Mouse (Mus musculus) liver, embryonic 12.5 days (tissue): Measurements from ENCODE around the gene Mmp10. TPM values are rescaled to one million over a fixed set of nuclear protein-coding genes. Genes with fewer than 3 reads are reported as not detected.

Experiments
- ATAC-seq: fragments of 200-750 bp; cut with Nextera tagmentation; 2 replicates; pipeline ENCODE4 v1.8.0; 2017; ENCODE audit warnings: moderate number of reproducible peaks, mild to moderate bottlenecking, moderate library complexity
- H3K27ac ChIP-seq: fragments of 300-500 bp; sonication (generic); 2 replicates; pipeline ENCODE4 v1.5.1; 2016; ENCODE audit warnings: mild to moderate bottlenecking
- H3K27me3 ChIP-seq: fragments of 300-500 bp; sonication (generic); replicated peaks from 2 replicates; pipeline ENCODE4 v1.6.1; 2016; ENCODE audit warnings: mild to moderate bottlenecking, moderate library complexity
- H3K36me3 ChIP-seq: fragments of 300-500 bp; sonication (generic); 2 replicates; pipeline ENCODE4 v1.6.1; 2016; ENCODE audit warnings: mild to moderate bottlenecking, moderate library complexity
- H3K4me1 ChIP-seq: fragments of 300-500 bp; sonication (generic); 2 replicates; pipeline ENCODE4 v1.6.1; 2016
- H3K4me2 ChIP-seq: fragments of 300-500 bp; sonication (generic); 2 replicates; pipeline ENCODE4 v1.6.1; 2016; ENCODE audit warnings: mild to moderate bottlenecking, moderate library complexity
- H3K4me3 ChIP-seq: fragments of 300-500 bp; sonication (generic); 2 replicates; pipeline ENCODE4 v1.5.1; 2016; ENCODE audit warnings: mild to moderate bottlenecking, moderate library complexity
- H3K9ac ChIP-seq: fragments of 300-500 bp; sonication (generic); 2 replicates; pipeline ENCODE4 v1.6.1; 2016; ENCODE audit warnings: mild to moderate bottlenecking, moderate library complexity
- H3K9me3 ChIP-seq: fragments of 300-500 bp; sonication (generic); replicated peaks from 2 replicates; pipeline ENCODE4 v1.6.1; 2016; ENCODE audit warnings: mild to moderate bottlenecking, moderate library complexity
- WGBS: fragments of 180-500 bp; shearing (Covaris S2); methylation state at CpG from one replicate; pipeline ENCODE4 v1.1.7; 2016; ENCODE audit not compliant: insufficient replicate concordance; 5-methylcytosine and 5-hydroxymethylcytosine counted together
- polyA plus RNA-seq: library from polyadenylated mRNA; unstranded; fragments of >200 nt; fragmentation: Nextera tagmentation; extraction: Ambion mirVana; gene quantifications from 2 replicates; pipeline ENCODE4 v1.2.1, GENCODE M21; 2016

The Mmp10 gene
- polyA plus RNA-seq, result not detected in 2 replicates

DNA sequence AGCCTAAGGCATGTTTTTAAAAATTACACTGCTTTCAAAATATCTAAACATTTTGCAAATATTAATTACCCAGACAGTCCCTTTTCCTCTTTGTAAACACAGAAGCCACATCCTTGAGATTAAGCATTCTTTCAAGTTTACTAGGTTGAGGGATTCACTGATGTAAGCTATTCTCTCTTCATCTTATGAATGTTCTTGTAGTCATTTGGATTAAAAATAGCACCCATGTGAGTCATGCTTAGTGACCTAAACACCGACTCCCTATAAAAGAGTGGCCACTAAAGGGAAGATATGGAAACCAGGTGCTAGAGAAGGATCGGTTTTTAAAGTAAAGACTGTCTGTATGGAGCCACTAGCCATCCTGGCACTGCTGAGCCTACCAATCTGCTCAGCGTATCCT is at the start of gene Mmp10:
TSS of gene Mmp10 (plus strand) at position 302 of the 400 bp plus-strand sequence.
- Histone ChIP-seq H3K9ac (no peak within 1 kb of the TSS), H3K4me1 (no peaks in the 10 kb centered on the region), H3K4me2 (no peak within 1 kb of the TSS), H3K4me3 (no peak within 1 kb of the TSS), H3K9me3 (no peaks in the 10 kb centered on the region), H3K27me3 (no peaks in the 10 kb centered on the region), H3K27ac (no peak within 1 kb of the TSS), H3K36me3 (no peaks in the 10 kb centered on the region)
- ATAC-seq, result no peak
- 54% methylated on average over 3 of the region's 3 CpGs for WGBS

DNA sequence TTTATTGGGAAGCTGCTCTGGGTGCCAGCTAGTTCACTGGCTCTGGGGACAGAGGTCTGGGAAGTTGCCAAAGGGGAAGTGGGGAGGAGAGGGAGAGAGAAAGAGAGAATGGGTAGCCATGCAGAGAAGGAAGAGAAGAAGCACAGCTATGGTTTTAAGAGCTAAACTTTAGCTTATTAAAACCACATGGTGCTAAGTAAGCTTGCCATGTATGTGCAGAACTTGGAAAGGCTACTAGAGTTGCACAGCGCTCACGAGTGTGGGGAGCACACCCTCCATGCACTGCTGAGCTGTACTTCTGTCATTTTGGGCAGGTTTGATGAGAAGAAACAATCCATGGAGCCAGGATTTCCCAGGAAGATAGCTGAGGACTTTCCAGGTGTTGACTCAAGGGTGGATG is 48.9 kb upstream of the Mmp10 start:
- no peak for ATAC-seq
- no peaks in the 10 kb centered on the region for H3K4me1 ChIP-seq
- WGBS, result 60% methylated on average over 2 of the region's 2 CpGs
- no peak overlapping the region for H3K4me2 ChIP-seq
- no peaks in the 10 kb centered on the region for H3K36me3 ChIP-seq
- no peak overlapping the region for H3K4me3 ChIP-seq
- H3K27me3 ChIP-seq, result no peaks in the 10 kb centered on the region
- no peak overlapping the region for H3K9ac ChIP-seq
- H3K9me3 ChIP-seq, result no peaks in the 10 kb centered on the region
- H3K27ac ChIP-seq, result no peak overlapping the region

DNA sequence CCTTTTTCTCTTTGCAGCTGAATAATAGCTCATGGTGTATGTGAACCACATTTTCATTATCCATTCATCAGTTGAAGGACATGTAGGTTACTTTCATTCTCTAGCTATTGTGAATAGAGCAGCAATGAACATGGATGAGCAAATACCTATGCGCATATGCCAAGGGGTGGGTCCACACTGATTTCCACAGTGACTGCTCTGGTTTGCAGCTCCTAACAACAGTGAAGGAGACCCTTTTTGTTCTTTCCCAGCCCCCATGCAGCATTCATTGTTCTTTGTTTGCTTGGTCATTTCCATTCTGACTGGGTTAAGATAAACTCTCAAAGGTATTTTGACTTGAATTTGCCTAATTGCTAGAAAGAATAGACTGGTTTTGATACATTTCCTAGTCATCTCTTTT is 31.9 kb upstream of the Mmp10 start:
- no peak overlapping the region for H3K4me3 ChIP-seq
- 89% methylated on average over 1 of the region's 1 CpGs for WGBS
- no peaks in the 10 kb centered on the region for H3K4me1 ChIP-seq
- no peaks in the 10 kb centered on the region for H3K36me3 ChIP-seq
- no peaks in the 10 kb centered on the region for H3K9me3 ChIP-seq
- no peak overlapping the region for H3K4me2 ChIP-seq
- H3K27ac ChIP-seq, result no peak overlapping the region
- no peak overlapping the region for H3K9ac ChIP-seq
- no peaks in the 10 kb centered on the region for H3K27me3 ChIP-seq
- ATAC-seq, result no peak

- H3K4me2 ChIP-seq, result no peak overlapping the region
- H3K27ac ChIP-seq, result no peak overlapping the region
- H3K4me1 ChIP-seq, result no peaks in the 10 kb centered on the region
- no peaks in the 10 kb centered on the region for H3K9me3 ChIP-seq
- H3K27me3 ChIP-seq, result no peaks in the 10 kb centered on the region
- H3K4me3 ChIP-seq, result no peak overlapping the region
- WGBS, result 52% methylated on average over 5 of the region's 5 CpGs
- ATAC-seq, result no peak
- no peak overlapping the region for H3K9ac ChIP-seq
- H3K36me3 ChIP-seq, result no peaks in the 10 kb centered on the region
Measured at GRCm38 (mm10) chr9:7483684-7484394, 18.3 kb upstream of the Mmp10 start.

GRCm38 (mm10) chr9:7501138-7501537 is 1.0 kb upstream of the Mmp10 start:
- ATAC-seq, result no peak
- H3K4me3 ChIP-seq, result no peak overlapping the region
- H3K36me3 ChIP-seq, result no peaks in the 10 kb centered on the region
- no peak overlapping the region for H3K9ac ChIP-seq
- no peak overlapping the region for H3K27ac ChIP-seq
- H3K4me2 ChIP-seq, result no peak overlapping the region
- no peaks in the 10 kb centered on the region for H3K27me3 ChIP-seq
- H3K4me1 ChIP-seq, result no peaks in the 10 kb centered on the region
- 72% methylated on average over 3 of the region's 3 CpGs for WGBS
- H3K9me3 ChIP-seq, result no peaks in the 10 kb centered on the region

DNA sequence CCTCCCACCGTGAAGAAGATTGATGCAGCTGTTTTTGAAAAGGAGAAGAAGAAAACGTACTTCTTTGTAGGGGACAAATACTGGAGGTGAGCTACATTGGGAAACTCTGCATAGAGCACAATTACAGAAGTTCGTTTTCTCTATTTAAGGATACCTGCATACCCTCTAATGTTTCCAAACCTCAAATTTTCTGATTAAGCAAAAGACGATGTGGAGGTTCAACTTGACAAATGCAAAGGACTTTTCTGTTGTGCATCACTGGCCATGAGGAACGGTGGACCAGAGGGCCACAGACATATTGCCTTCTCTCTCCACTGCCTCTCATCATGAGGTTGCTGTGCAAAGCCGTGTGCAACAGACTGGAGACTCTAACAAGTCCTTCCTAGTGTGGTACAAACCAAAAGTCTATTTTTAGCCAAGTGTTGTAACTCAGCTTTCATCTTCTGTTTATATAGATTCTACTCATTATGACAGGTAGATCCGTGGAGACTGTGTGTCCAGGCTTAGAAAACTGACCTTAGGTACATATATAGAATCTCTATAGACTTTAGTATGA is 5.2 kb downstream of the Mmp10 start:
- WGBS, result 55% methylated on average over 7 of the region's 7 CpGs
- no peak overlapping the region for H3K4me2 ChIP-seq
- H3K9me3 ChIP-seq, result no peaks in the 10 kb centered on the region
- H3K36me3 ChIP-seq, result no peaks in the 10 kb centered on the region
- no peaks in the 10 kb centered on the region for H3K27me3 ChIP-seq
- no peak overlapping the region for H3K27ac ChIP-seq
- no peak overlapping the region for H3K4me3 ChIP-seq
- H3K9ac ChIP-seq, result no peak overlapping the region
- no peak for ATAC-seq
- no peaks in the 10 kb centered on the region for H3K4me1 ChIP-seq

GRCm38 (mm10) chr9:7509619-7510233 is 7.6 kb downstream of the Mmp10 start:
- no peak overlapping the region for H3K9ac ChIP-seq
- H3K4me3 ChIP-seq, result no peak overlapping the region
- H3K27me3 ChIP-seq, result no peaks in the 10 kb centered on the region
- H3K27ac ChIP-seq, result no peak overlapping the region
- WGBS, result 77% methylated on average over 10 of the region's 10 CpGs
- H3K9me3 ChIP-seq, result no peaks in the 10 kb centered on the region
- no peaks in the 10 kb centered on the region for H3K36me3 ChIP-seq
- no peak overlapping the region for H3K4me2 ChIP-seq
- ATAC-seq, result no peak
- H3K4me1 ChIP-seq, result no peaks in the 10 kb centered on the region

DNA sequence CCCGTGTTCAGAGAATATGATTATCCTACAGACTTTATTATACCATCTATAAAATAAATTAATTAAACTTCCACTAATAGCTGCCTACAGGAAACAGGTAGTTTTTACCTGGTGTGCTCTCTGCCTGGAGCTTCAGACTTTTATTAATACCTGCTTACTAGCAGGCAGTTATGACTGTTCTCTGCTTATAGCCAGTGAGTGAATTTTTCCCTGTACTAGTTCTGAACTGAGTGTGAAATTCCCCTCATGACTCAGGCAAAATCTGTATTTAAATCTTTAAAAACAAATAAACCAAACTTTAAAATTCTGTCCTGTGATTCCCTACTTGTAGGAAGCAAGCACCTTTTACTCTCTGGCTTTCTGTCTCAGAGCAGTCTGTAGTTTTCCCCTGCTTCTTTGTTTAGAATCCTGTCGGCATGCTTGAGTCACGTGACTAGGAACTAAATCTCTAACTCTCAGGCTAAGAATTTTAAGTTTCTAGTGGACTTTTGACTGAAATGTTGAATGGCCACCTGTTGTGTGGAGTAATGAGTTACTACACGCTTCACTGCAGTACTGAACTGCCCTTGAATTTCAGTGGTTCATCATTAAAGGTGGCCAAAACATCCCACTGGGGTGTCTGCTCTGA is 15.9 kb downstream of the Mmp10 start:
- Histone ChIP-seq H3K27me3 (no peaks in the 10 kb centered on the region), H3K36me3 (no peaks in the 10 kb centered on the region), H3K9ac (no peak overlapping the region), H3K4me2 (no peak overlapping the region), H3K9me3 (no peaks in the 10 kb centered on the region), H3K4me1 (no peaks in the 10 kb centered on the region), H3K4me3 (no peak overlapping the region), H3K27ac (no peak overlapping the region)
- no peak for ATAC-seq
- WGBS, result 66% methylated on average over 4 of the region's 4 CpGs

GRCm38 (mm10) chr9:7526255-7526940 is 24.2 kb downstream of the Mmp10 start:
- Histone ChIP-seq H3K27ac (no peak overlapping the region), H3K36me3 (no peaks in the 10 kb centered on the region), H3K27me3 (no peaks in the 10 kb centered on the region), H3K4me3 (no peak overlapping the region), H3K4me1 (no peaks in the 10 kb centered on the region), H3K9ac (no peak overlapping the region), H3K9me3 (no peaks in the 10 kb centered on the region), H3K4me2 (no peak overlapping the region)
- WGBS, result 49% methylated on average over 4 of the region's 4 CpGs
- no peak for ATAC-seq

GRCm38 (mm10) chr9:7542763-7543162 is 40.6 kb downstream of the Mmp10 start:
- no peak overlapping the region for H3K4me3 ChIP-seq
- H3K9ac ChIP-seq, result no peak overlapping the region
- no peaks in the 10 kb centered on the region for H3K4me1 ChIP-seq
- H3K27me3 ChIP-seq, result no peaks in the 10 kb centered on the region
- no peak for ATAC-seq
- H3K9me3 ChIP-seq, result no peaks in the 10 kb centered on the region
- H3K36me3 ChIP-seq, result no peaks in the 10 kb centered on the region
- H3K4me2 ChIP-seq, result no peak overlapping the region
- H3K27ac ChIP-seq, result no peak overlapping the region

- no peak for ATAC-seq
- Histone ChIP-seq H3K9me3 (no peaks in the 10 kb centered on the region), H3K4me2 (no peak overlapping the region), H3K27ac (no peak overlapping the region), H3K36me3 (no peaks in the 10 kb centered on the region), H3K4me1 (no peaks in the 10 kb centered on the region), H3K9ac (no peak overlapping the region), H3K4me3 (no peak overlapping the region), H3K27me3 (no peaks in the 10 kb centered on the region)
- WGBS, result 32% methylated on average over 1 of the region's 1 CpGs
Measured at GRCm38 (mm10) chr9:7544923-7545457, 42.8 kb downstream of the Mmp10 start.

DNA sequence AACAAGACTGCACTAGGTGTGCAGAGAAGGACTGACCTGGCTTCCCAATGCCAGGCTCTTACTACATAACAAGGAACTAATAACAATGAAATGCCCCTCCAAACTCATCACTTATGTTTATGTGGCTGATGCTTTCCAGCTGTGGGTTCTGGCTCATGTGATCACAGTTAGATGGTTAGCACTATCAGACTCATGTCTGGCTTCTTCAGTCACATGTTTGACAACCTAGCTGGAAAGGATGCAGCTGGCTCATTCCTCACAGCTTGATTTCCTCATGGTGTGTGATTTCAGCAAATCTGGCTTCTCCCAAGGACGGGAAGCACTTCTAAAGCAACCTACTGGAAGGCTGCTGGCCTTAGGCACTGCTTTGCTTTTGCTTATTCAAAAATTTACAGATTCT is 43.3 kb downstream of the Mmp10 start:
- ATAC-seq, result no peak
- Histone ChIP-seq H3K9ac (no peak overlapping the region), H3K27me3 (no peaks in the 10 kb centered on the region), H3K4me2 (no peak overlapping the region), H3K27ac (no peak overlapping the region), H3K4me3 (no peak overlapping the region), H3K4me1 (no peaks in the 10 kb centered on the region), H3K36me3 (no peaks in the 10 kb centered on the region), H3K9me3 (no peaks in the 10 kb centered on the region)
- 43% methylated on average over 1 of the region's 1 CpGs for WGBS
